Mouse (Mus musculus) testis, postnatal 10 days (tissue): ENCODE measurements at regions not wholly inside any gene's neighbourhood (a gene's known extent, or its start where the extent isn't known, plus 50 kb on each side); places are given as distances from the start of the nearest gene placed in this dataset.

Experiments
- DNase-seq: peaks from one replicate; pipeline ENCODE4 v3.0.0; 2021; ENCODE audit warnings: low spot score

DNA sequence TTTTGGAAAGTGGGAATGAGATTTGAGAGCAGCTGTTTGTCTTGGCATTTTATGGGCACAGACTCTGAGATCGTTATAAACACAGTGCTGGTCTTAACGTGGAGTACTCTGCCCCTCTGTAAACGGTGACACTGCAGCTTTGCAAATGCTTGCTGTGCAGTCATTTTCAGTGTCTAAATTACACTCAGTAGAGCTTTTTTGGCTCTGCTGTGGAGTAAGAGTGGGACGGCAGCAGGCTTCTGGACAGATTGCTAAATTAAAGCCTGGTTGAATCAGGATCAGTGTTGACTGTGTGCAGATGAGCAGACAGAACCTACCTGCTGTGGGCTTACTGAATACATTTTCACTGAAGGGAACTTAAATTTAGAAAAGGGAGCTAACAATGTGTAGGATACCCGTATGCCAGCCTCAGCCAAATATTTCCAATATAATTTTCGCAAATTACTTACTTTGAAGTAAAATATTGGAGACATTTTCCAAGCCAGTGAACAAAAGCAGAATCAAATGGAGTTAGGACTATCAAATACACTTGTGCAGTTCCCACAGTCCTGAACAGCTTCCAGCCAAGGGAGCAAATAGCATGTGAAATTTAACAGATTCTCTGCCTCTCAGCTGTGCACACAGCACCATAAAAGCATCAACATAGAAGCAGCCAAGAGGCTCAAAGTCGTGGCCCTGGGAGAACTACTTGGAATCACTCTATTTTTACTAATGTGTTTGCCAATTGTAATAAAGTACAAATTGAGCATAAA, 148.1 kb upstream of the Stac start:
- DNase-seq = no peak

DNA sequence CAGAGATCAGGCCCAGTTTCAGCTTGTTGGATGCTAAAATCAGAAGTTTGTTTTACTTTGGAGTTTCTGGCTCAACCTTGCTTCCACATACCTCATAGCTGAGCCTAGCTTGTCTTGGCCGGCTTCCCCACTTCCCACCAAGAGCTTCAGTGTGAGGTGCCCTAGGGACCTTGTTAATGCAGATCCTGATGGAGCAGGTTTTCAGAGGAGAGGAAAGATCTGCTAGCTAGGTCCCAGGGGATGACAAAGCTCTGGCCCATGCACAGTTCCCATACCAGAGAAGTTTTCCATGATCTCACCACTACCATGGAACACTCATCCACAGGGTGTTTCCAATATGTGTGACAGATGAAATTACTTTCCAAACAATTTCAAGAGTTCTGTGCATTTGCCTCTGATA, 131.9 kb upstream of the Stac start:
- no peak for DNase-seq

DNA sequence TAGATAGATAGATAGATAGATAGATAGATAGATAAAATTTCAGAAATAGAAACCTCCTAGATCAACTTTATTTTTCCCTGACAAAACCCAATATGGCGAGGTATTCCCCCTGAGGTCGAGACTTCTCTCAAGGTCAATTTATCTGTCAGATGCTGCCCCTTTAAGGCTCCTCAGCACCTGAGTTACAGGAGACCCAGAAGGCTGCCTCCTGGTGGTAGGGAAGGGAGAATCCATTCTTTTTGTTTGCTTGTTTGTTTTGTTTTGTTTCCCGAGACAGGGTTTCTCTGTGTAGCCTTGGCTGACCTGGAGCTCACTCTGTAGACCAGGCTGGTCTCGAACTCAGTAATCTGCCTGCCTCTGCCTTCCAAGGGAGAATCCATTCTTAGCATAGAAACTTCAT, 127.3 kb upstream of the Stac start:
- no peak for DNase-seq

DNA sequence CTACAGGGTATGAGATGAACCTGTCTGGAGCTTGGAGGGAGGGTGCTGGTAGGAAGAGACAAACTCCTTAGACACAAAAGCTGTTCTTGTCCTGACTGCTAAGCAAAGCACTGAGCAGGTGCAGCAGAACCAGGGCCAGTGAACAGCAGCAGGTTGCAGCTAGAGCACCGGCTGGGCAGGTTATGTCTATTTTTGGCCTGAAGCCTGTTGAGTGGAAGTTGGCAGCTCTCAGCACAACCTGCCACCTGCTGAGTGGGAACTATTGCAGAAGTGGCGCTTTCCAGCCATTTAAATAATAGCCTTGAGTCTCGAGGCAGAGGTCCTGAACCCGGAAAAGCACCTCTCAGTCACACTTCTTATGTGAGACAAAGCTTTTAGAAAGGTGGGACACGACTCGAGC, 114.8 kb upstream of the Stac start:
- DNase-seq = no peak

DNA sequence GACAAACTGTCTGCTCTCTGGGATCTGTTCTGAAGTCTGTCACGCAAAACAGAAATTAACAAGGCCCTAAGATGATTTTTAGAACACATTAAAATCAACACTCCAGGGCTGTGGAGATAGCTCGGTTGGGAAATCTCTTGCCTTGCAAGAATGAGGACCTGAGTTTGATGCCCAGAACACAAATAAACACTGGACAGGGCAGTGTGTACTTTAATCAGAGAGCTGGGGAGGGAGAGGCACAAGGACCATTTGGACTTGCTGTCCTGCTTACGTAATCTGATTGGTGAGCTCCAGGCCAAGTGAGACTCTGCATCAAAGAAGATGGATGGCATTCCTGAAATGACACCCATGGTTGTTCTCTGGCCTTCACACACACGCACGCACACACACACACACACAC, 111.2 kb upstream of the Stac start:
- no peak for DNase-seq

DNA sequence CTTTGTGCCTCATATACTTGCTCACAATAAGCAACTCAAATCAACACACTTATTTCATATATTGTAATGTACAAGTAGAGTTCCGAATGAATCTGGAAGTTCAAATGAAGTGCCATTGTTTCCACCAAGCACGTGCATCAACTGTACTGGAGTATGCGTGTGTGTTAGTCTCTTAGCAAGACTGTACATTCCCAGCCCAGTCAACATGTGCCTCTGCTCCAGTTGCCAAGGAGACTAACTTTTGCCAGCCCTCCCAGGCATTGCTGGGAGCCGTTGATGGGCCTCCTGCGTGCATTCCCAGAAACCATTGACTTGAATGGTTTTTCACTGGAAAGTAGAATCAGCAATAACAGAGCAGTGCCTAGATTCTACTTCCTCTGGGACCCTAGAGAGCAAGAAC, 110.7 kb upstream of the Stac start:
- DNase-seq = no peak

DNA sequence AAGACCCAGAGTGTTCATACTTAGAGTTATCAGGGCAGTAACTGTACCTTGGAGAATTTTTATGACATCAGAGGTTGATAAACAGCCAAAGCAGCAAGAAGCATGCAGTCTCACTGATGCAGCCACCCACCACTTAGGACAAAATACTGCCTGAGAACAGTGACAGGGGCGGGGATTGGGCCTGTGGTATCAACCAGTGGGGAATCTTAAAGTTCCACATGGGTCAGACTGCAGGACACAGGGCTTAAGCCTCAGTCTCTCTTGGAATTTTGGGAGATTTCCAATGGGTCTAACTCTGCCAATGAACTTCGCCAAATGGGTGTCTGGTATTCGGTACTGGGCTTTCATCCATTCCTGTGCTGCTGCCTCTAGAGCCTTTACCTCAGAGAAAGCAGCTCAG, 88.8 kb upstream of the Stac start:
- DNase-seq = no peak

DNA sequence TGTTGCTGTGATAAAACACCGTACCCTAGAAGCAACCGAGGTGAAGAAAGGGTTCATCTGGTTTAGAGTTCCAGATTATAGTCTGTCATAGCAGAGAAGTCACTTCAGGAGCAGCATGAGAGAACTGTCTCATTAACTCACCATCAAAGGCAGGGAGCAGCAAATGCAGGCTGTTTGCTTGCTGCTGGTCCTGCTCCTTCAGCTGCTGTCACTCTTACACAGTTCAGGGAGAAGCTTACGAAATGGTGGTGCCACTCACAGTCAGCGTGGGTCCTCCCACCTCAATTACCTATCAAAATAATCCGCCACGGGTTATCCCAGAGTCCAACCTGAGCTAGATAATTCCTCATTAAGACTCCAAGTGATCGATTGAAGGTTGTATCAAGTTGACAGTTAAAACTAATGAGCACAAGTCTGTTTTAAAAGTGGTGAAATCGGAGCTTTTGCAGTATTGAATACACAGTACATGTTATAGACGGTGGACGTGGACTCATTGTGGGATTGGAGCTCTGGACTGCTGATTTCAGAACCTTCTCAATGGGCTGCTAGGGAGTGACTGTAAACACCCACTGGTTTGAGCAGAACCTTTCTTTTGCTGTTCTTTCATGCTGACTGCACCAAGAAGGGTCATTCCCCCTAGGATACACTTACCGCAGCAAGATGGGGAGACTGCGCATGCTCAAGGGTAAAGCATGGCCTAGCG, 87.4 kb upstream of the Stac start:
- DNase-seq = no peak

DNA sequence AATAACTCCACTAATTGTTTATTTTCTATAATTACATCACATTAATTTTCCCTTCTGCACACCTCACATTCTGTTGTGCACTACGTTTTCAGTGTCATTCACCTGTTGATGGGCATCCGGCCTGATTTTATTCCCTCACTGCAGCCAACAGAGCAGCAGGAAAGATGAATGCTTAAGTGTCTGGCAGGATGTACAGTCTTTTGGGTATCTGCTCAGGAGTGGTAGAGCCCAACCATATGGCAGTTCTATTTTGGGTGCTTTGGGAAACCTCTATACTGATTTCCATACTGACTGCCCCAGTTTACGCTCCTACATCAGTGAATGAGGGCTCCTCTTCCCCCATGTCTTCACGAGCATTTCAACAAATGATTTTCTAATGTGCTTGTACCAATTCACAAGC, 84.1 kb upstream of the Stac start:
- DNase-seq = no peak

DNA sequence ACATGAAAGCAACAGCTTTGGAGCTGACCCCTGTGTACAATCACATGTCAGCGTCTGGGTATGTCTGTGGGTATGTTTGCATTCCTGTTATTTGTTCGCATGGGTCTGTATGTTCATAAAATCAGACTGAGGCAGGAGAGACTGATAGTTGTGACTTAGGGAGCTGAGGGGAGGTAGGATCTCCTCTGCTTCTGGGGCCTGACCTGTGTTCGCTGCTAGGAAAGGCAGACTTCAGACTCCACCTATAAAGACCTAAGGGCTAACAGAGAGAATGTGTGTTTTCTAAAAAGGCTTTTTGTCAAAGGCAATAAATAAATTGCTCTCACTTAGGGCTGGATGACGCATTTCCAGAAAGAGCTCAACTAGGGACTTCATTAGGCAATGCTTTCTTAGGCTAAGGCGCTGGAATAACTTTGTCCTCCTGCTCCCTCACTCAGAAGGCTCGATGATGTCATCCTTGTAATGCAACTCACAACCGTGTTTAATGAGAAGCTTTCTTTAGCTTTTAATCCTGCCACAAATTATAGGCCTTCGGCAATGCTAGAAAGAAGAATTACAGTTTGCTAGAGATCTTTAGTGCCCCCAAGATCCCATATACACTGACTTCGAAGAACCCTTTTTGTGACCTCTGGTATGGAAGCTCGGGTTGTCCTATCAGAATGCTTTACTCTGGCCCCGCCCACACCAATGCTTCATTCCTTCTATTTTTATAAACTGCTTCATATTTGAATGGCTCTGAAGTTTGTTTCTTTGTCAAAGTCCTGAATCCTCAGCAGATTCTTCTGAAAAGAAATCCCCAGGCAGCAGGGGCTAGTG, 72.7 kb upstream of the Stac start:
- DNase-seq = peak; percentile 13

DNA sequence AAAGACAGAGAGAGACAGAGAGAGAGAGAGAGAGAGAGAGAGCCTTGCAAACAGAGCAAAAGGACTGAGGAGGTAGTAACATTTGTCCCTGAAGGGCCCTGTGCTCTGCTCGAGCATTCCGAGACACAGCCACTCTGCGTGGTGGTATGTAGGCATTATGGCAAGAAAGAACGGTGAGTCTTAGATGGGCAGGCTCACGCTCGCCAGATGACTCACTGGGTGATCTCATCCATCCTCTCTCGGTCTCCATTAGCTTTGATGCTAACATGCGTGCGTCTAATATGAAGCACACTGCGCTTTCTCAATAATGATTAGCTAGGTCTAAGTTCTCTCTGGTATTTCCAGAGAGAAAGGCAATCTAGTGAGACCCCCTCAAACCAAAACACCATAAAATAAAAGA, 65.1 kb upstream of the Stac start:
- peak; percentile 28 for DNase-seq

DNA sequence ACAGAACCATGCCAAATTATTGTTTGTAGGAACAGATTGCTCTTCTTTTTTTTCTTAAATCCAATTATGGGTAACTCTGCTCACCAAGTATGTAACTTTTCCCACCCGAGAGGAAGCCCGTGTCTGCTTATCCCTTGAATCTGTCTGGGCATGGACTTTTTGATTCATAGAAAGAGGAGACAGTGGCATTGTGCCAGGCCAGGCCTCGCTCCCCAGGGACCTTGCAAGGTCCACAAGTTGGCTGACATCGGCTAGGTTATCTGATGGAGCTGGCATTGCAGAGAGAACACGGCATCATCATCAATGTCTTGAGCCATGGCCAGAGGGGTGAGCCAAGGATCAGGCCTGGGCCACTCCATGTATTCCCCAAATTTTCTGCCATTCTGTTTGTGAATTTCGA, 56.0 kb upstream of the Stac start:
- DNase-seq = peak; percentile 41

DNA sequence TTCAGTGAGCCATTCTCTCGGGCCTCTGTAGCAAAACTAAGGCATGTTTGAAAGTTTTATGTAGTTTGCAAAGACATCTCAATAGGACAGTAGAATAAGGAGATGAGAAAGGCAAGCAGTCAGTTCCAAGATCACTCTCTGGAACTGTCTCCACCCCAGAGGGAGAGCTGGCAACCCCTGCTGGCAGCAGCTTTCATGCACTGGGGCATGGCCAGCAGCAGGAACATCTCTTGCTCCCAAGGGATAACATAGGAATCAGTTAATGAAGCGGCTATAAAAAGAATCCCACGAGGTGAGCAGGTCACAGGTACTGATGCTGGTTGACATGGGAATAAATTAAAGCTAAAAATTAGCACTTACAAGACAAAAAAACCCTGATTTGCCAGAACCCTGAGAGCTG, 55.1 kb upstream of the Stac start:
- DNase-seq = peak; percentile 21
